Mouse (Mus musculus) lung, postnatal 36 days (tissue): ENCODE measurements at regions not wholly inside any gene's neighbourhood (a gene's known extent, or its start where the extent isn't known, plus 50 kb on each side); places are given as distances from the start of the nearest gene placed in this dataset.

Experiments
- DNase-seq: peaks from one replicate; pipeline ENCODE4 v3.0.0; 2022; ENCODE audit warnings: mixed read lengths

DNA sequence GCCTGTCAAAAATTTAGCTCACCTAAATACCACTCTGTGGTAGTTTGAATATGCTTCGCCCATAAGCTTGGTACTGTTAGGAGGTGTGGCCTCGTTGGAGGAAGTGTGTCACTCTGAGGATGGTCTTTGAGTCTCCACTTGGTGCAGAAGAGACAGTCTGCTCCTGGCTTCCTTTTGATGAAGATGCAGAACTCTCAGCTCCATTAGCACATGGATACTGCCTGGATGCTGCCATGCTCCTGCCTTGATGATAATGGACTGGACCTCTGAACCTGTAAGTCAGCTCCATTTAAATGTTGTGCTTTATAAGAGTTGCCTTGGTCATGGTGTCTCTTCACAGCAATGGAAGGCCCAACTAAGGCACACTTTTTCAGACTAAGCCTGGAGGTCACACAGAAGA lies 56.9 kb upstream of the Pik3r1 start:
- no peak for DNase-seq

DNA sequence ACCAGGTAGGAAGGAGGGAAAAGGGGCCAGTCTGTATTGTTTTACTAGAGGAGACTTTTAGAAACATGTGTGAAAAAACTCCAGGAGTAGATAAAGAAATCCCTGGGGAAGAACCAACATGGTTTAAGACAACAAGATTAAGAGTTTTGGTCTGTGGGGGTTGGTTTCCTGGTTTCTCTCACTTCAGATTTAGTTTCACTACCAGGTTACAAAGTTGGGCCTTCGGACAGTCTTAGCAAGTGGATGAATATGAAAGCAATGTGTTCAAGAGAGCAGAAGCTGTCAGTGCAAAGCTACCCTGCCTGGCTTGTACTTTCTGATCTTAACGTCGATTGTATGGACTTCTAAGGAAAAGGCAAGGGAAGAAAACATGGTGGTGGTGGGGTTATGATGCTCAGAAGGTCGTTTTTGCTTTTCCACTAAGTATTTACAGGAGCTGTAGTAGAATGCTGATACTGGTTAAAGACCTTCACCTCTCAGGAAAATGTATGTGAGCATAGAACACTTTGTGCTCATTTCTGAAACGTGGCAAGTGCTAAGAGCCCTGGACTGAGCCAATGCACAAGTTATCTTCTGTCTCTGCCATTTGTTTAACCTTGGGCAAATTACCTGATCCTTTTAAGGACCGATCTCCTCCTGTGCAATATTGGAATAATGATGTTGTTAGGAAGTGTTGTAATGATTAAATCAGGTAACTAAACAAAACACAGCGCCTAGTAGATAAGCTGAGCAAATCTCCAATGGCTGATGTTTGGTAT lies 64.0 kb upstream of the Pik3r1 start:
- no peak for DNase-seq

DNA sequence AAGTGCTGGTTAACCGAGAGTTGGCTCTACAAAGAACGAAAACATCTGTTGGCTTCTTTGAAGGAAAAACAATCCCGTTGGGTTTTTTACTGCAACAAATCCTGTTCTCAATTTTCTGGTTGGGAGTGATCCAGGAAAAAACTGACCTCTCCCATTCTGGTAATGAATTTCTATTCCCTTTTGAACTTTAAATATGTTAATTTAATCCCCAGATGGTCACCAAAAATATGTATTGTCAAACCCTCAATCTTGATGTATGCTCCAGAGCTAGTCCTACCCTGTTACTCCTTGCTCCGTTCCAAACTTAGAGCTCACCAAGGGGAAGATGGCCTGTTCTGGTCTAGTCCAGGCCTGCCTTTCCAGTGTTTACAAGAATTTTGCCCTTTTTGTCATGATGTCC lies 66.5 kb upstream of the Pik3r1 start:
- peak; percentile 24 for DNase-seq

DNA sequence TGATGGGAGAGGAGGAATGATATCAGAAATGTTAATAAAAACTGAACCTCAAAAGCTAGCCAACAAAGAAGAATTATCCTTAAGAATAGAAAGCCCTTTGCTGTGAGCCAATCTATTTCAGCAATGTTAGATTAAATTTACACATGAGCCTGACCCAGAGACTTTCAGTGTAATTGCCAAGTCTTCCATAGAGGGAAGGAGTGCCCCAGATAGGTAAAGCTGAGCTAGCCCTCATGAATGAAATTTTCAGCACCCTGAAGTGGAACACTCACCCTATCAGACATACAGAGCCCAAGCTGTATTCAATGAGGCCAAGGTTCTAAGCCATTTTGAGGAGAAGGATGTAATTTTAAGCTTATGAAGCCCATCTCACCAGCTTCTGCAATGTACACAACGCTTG lies 69.0 kb upstream of the Pik3r1 start:
- no peak for DNase-seq

DNA sequence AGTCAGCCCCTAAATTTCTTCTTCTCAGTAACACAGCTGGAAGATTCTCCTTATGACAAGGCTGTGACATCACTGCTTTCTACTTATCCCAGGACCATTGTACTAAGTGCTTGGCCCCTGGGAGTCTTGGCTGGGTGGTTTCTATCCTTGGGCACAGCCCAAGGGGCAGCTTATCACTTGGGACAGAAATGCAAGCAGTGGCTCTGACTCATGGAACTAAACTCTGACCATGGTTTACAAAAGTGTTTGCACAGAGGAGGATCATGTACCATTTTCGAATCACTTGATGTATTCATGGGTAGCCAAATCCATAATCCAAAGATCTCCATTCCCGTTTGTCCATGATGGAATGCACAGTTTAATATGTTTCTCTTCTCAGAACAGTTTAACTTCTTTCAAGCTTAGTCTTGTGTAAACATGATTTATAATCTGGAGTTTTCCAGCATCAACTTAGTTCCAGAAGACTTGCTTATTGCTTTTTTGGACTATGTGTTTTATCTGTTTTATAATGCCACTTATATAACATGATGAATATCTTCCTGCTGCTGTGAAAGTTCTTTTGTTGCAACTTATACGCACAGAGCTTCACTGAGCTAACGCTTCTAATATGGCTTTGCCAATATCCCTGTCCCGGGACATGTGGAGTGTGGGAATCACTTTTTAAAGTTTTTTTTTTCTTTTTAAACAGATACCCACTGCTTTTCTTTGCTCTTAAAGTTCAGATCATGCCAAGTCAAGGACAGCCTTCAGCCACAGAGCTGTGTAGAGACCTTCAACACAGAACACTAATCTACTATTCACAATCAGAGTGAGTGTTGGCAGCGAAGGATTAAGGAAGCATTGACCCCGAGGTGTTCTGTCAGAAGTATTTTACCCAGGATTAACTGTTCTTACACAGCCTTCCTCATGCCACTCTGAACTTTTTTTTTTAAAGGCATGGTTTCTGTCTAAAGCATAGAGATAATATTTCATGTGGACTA lies 76.7 kb upstream of the Pik3r1 start:
- DNase-seq, result peak; percentile 15

DNA sequence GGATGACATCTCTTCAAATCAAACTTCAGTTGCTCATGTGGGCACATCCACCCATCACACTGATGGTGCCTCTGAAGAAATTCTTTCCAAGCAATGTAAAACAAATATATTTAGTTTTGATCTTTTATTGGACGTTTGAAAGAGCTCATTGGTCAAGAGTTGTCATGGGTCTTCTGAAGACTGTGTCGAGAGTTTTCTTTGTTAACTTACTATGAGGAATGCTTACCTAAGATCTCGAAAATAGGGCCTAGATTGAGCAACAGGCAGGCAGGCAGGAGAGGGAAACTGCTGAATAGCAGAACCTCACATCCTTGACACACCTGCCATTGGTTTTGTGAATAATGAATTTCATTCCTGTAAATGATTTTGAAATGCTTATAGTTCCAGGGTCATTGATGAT lies 78.0 kb upstream of the Pik3r1 start:
- peak; percentile 58 for DNase-seq

DNA sequence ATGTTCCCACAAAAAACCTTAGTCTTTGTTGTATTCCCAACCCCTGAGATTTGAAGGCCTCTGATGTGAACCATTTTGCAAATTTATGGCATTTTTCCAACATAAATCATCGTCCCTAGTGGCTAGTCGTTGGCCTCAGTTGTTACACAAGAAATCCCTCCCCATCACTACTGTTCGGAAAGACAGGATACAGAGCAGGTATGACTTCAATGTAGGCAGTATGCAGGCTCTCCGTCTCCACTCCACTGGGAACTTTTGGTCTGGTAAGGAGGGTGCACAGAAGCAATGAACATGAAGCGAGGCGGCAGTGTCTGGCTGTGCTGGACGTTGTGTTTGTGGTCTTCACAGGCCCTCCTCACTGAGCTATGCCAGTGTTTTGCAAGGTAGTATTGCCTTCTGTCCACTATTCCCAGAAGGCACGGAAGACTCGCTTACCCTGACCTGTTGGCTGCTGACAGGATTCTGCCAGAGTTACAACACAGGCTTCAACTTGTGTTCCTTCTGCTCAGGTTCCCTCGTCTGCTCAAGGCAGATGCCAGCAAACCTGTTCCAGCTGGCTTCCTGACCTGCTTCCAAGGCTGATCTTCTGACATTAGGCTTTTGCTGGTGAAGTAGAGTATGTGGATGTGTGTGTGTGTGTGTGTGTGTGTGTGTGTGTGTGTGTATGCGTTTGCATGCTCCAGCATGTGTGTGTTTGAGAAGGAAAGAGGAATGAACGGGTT lies 80.0 kb upstream of the Pik3r1 start:
- DNase-seq, result peak; percentile 20

DNA sequence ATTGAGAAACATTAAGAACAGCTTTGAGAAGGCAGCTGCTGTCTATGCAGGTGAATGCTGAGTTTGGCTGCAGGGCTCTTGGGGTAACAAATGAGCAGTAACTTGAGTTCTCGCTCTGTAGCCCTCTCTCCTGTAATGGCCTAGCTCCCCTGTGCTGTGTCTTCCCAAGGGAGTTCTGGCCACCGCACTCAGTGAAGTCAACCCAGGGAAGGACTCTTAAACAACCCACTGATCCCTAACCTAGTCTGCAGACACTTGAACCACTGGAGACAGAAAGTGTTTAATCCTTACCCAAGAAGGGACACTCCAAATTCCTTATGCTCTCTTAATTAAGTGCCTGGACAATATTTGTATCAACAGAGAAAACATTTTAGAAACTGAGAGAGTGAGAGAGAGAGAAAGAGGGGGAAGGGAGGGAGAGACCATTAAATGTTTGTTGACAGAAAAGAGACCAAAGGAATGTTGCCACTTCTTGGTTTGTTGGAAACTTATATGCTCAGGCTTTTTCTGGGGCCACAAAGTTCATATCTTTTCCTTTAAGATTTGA lies 80.7 kb upstream of the Pik3r1 start:
- DNase-seq, result peak; percentile 29

DNA sequence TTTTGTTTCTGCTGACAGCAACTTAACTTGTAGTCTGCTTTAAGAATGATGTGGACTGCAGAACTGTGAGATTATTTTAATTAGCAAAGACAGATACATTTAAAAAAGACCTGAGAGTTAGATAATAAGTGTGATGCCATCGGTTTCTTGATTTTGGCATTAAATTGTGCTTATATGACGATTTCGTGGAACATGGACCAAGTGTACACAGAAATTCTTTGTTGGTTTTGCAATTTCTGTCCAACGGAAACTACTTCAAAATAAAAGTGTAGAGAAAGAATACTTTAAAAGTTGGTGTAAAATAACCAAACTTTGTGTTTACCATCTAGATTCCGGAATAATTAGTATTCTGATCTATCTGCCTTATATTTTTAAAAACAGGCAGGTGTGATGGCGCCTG lies 81.4 kb upstream of the Pik3r1 start:
- DNase-seq, result no peak

DNA sequence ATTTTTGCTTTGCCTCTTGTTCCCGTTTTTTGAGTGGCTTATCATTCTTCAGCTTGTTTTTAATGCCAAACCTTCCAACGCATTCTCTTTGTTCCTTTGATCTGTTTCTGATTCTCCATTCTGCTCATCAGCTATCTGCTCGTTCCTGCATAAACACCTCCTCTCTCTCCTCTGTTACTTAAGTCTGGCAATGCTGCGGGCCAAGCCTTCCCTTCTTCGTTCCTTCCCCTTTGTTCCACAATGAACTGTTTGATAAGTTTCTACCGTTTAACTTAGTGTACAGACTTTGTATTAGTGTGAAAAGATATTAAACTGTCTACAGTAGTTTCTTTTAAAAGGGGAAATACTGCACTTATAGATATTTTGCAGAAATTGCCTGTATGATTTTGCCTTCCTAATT lies 83.3 kb upstream of the Pik3r1 start:
- DNase-seq, result no peak

DNA sequence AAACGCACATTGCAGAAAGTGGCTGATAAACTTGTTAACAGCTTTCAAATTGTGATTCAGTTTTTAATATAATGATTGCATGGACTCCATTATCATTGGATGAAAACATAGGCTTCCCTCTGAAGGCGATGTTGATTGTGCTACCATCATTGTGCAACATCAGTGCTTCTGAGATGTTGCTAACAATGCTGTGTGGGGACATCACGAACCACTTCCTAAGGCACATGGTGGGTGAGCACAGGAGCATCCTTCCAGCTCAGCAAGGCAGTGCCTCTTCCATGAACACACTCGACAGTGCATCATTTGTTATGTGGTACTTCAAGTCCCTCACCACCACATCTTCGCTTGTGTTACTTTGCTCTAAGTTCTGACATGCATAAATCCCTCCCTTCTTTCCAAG lies 84.9 kb upstream of the Pik3r1 start:
- no peak for DNase-seq

DNA sequence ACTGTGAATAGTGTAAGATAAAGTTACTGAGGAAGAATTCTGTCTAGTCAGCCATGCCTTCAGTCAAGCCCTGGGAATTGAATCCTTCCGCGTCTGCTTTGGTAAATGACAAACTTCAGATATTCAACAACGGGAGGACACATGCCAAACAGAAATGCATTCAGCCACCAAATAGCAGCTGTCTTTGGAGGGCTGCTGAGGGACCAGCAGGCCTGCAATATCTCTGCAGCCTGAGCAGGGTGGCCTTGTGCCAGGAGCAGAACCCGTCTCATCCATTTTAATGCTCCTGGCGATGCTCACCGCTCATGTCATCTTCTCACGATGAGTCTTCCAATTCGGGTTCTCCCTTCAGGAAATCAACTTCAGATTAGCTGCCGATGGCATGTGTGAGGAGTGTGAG lies 87.1 kb upstream of the Pik3r1 start:
- no peak for DNase-seq

DNA sequence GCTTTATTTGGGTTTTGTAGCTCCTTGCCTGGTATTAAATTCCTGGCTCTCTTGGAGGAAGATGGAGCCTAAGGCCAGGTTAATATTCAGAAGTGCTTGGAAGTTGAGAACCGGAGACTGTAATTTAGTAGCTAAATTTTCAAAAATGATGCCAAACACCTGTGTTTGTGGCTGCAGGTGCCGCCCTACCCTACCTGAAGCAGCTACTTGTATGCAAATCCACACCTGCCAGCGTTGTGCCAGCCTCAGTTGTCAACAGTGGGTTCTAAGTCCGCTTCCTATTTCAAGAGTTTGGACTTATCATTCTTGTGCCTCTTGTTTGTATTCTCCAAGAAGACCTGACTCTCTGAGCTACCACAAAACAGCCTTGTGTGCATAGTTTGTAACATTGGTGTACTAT lies 92.7 kb upstream of the Pik3r1 start:
- DNase-seq, result no peak

DNA sequence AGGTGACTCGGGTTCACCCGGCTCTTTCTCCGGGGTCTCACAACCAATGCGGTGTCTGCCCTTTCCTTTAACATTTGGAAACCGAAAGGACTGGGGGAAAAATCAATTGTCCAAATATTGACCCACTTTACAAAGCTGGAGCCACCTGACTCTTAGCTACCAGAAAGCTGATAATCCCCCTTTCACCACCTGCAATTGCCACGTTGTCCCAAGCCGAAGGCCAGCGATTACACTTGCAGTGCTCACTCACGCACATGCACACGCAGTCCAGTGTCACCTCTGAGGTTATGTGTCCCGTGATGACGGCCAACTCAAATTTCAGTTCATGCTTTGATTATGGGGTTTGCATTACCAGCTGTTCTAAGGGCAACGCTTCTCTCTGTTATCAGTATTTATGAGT lies 94.0 kb upstream of the Pik3r1 start:
- no peak for DNase-seq

DNA sequence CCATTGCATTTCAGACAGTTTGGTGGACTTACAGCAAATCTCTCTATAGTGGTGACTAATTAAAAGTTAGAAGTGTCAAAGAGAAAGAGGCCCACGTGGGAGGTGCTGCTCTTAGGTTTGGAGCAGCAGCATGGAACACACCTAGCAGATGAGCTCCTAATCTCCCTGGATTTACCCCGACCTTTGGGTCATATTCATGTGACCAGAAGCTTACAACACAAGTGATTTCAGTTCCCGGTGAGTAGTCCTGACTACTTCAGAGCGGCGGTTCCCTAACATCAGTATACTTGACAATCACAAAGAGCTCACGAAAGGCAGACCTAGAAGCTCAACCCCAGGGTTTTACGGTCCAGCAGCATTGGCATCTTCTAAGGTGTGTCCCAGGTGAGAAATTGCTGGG lies 95.0 kb upstream of the Pik3r1 start:
- no peak for DNase-seq

DNA sequence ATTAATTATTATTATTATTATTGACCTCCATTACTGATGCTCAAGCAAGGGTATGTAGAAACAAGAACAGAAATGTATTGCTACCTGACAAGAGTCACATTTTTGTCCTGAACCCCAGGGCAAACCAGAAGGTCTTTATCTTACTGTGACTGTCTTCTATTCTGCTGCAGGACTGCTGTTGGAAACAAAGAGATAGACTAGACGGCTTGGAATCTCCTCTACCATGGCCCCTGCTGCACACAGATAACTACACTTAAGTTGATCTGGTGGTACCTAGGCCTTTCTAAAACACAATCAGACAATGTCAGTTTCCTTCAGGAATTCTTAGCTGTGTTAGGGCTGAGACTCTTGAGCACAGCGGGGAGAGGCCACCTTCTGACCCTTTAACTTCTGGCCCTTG lies 95.6 kb upstream of the Pik3r1 start:
- no peak for DNase-seq

DNA sequence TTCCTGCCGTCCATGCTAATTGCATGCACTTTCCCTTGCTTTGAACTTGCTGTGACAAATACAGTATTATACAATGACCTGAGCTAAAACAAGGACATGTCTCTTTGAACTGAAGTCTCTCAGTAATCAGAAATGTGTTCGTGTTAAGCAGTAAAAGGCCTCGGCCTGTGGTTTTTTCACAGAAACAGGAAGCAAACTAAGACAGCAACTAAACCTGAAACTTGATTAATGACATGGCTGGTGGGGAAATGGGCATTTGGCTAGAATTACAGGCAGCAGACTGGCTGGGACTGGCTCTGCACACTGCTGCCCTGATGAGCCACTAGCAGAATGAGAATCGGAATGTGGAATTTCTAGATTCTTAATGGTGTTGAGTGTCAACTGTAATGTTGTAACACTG lies 98.8 kb upstream of the Pik3r1 start:
- peak; percentile 46 for DNase-seq

DNA sequence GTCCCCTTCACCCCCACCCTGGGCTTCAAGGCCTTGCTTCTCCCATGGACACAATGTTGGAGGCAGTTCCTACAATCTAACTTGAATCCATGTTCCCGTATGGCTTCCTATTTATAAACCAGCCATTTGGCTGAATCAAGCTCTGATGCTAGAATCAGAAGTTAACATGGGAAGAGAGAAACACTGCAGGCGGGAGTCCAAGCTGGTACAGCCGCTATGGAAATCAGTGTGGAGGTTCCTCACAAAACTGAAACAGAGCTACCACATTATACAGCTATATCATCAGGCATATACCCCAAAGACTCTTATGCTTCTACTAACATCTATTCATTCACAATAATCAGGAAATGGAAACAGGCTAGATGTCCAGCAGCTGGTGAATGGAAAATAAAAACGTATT lies 106.7 kb upstream of the Pik3r1 start:
- no peak for DNase-seq

DNA sequence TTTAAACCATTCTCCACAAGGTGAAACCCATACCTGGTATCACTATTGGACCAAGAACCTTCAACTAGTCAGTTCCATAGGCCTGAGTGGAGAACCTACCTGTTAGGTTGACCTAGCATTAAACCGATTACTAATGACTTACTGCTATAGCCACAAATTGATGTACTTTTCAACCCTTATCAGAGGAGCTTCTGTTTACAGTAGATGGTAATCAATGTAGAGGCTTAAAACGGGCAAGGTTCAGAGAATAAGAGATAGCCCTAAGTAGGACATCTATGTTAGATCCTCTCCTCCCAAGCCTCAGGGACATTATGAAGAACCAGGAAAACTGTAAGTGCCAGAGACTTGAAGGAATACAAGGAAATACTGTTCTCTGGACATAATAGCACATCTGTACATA lies 108.1 kb upstream of the Pik3r1 start:
- DNase-seq, result no peak

DNA sequence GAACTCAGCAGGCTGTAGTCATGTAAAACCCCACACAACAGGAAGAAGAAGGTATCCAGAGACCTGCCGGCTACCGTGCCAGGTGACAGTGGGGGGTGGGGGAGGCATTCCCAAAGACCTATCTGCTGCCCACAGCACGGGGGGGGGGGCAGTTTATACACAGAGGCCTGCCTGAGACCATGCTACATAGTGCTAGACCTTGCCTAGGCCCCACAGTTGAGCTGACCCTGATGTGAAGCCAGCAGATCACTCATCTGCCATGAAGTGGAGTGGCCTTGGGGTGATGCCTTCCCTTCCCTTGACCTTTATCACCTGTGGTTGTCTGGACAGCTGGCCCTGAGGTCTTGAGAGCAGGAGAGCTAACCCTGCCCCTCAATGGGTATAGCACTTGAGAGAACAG lies 108.6 kb upstream of the Pik3r1 start:
- no peak for DNase-seq

DNA sequence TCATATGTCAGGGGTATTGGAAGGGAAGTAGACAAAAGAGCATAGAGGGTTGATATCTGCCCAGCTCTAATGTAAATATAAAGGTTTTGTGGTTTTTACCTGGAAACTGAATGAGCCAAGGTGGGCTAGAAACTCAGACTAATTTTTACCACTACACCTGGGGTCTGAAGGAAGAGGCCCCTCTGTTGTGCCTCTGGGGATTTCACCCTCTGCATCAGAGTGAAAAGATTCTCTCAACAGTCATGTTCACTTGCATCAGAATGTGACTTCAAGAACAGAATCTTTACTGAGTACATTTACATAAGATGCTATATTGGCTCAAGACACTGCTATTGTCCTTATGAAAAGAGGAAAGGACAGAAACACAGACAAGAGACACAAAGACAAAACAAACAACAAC lies 110.2 kb upstream of the Pik3r1 start:
- no peak for DNase-seq

DNA sequence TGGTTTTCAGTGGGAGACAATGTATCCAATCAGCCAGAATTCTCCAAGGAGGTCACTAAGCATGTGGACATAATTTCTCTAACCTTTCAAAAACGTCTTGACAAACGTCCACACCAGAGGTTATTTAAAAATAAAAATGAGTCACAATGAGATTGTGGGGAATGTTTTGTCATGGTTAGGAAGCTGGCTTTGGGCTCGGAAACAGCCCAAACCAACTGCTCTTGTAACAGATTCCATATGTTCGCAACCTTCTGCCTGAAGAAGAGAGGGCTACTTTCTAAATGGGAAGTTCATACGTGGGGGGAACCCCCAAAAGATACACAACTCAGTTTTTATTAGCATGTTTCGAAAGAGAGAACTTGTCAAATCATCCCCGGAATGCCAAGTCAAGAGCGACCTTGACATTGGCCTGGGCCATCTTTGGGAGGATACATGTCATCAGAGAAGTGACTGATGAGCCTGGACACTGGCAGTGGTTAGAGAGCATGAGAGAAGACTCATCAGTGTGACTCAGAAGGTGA lies 111.6 kb upstream of the Pik3r1 start:
- peak; percentile 18 for DNase-seq

DNA sequence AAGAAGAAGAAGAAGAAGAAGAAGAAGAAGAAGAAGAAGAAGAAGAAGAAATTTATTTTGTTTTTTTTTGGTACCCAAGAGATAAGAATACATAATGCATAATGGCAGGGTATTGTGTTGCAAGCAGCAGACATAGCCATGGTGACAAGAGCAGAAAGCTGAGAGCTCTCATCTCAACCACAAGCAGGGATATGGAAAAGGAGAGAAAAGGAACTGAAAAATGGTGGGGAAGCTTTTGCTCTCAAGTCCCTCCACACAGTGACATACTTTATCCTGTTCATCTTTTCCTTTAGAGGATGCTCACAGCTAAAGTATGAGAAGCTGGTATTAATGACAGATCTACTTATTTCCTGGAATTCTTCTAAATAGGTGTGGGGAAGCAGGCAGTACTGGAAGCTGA lies 115.2 kb upstream of the Pik3r1 start:
- no peak for DNase-seq
